9 mouse cellular contexts compared by ENCODE assay signal in the genomic region with DNA sequence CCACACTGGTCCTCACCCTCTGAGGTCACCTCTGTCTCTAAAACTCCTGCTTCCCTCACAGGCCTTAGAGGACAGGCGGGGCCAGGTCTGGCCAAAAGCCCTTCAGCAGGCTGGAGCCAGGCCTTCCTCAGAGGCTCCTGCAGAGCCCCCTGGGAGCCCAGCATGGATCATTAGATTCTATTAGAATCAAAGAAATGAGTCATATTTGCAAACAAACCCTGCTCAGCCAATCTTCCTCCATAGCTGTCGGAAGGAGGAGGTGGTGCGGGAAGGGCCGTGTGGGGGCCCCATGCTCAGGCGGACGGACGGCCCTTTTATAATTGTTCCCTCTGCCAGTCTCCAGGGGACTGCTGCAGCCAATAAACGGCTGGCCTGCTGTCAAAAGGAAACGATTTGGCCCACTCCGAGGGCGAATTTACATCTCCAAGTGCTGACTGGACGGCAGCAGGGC. TPM values are rescaled to one million over a fixed set of nuclear protein-coding genes. Genes with fewer than 3 reads are reported as not detected.
A peak's percentile ranks its signal among the peaks of the same experiment; 100 is the strongest.
DNase-seq lines count a peak whose midpoint lies in the region; ATAC-seq lines count a peak whose summit lies in the region.
"Had no signal": no experiment of that assay in that cellular context is flagged by ENCODE, and none has a peak within 500 bp of the region (broad histone marks: within the 10 kb centered on the region; RNA-seq: fewer than 3 reads in every experiment).

No protein-coding gene starts in this region.

- DNase-seq in cerebellum, postnatal 14 days, result peak; percentile 68 to 70
- no peak for DNase-seq in cerebellum, adult 9-10 months
- peak; percentile 36 for DNase-seq in forebrain, embryonic 10.5 days (ENCODE audit: extremely low spot score, low spot score)
- peak; percentile 90 for DNase-seq in lung, postnatal 10 days
- DNase-seq in right cerebral cortex, adult 2 months (ENCODE audit: low spot score in 2 of 2), result peak; percentile 48 to 63

- no peaks in the 10 kb centered on the region for H3K27me3 ChIP-seq in forebrain, embryonic 10.5 days (ENCODE audit: poor library complexity, severe bottlenecking)
- no peaks in the 10 kb centered on the region for H3K27me3 ChIP-seq in heart, embryonic 14.5 days (ENCODE audit: control insufficient read depth, insufficient read depth, low read length)
- no peaks in the 10 kb centered on the region for H3K27me3 ChIP-seq in kidney, embryonic 15.5 days
- H3K27me3 ChIP-seq: liver, embryonic 15.5 days had no signal

- peak; percentile 53 for ATAC-seq in heart, embryonic 14.5 days (ENCODE audit: insufficient number of reproducible peaks, insufficient read depth, low FRiP score, low read depth)
- peak; percentile 71; the same call in 1 of the 2 replicates for ATAC-seq in kidney, embryonic 15.5 days (replicated peaks; ENCODE audit: low FRiP score)
- no peak for ATAC-seq in erythroblast, adult 5-6 weeks (replicated peaks; ENCODE audit: low FRiP score, poor library complexity, severe bottlenecking)

- H3K9me3 ChIP-seq in forebrain, embryonic 10.5 days, result no peaks in the 10 kb centered on the region
- no peaks in the 10 kb centered on the region for H3K9me3 ChIP-seq in heart, embryonic 14.5 days (ENCODE audit: control insufficient read depth, low read length)
- no peaks in the 10 kb centered on the region for H3K9me3 ChIP-seq in kidney, embryonic 15.5 days (replicated peaks)
- H3K9me3 ChIP-seq: liver, embryonic 15.5 days had no signal

- peaks cover 87% of the 10 kb centered on the region for H3K36me3 ChIP-seq in forebrain, embryonic 10.5 days (replicated peaks)
- peaks cover 91% of the 10 kb centered on the region for H3K36me3 ChIP-seq in heart, embryonic 14.5 days (ENCODE audit: control insufficient read depth, insufficient read depth, low read length)
- H3K36me3 ChIP-seq in kidney, embryonic 15.5 days, result peaks cover 93% of the 10 kb centered on the region

- no peak overlapping the region for H3K4me2 ChIP-seq in heart, embryonic 14.5 days (ENCODE audit: low read length)
- H3K4me2 ChIP-seq in kidney, embryonic 15.5 days, result no peak overlapping the region
- H3K4me2 ChIP-seq: liver, embryonic 15.5 days had no signal

- 0 out of 2 replicates have a peak overlapping the region, but pooled peaks have one; percentile 31 for H3K9ac ChIP-seq in heart, embryonic 14.5 days (ENCODE audit: low read length)
- 0 out of 2 replicates have a peak overlapping the region, but pooled peaks have one; percentile 0 for H3K9ac ChIP-seq in kidney, embryonic 15.5 days
- H3K9ac ChIP-seq: liver, embryonic 15.5 days had no signal

- H3K4me3 ChIP-seq in forebrain, embryonic 10.5 days, result peak overlapping the region; percentile 7; the same call in 1 of the 2 replicates
- no peak overlapping the region for H3K4me3 ChIP-seq in heart, embryonic 14.5 days (ENCODE audit: control insufficient read depth in 1 of 2, insufficient read depth in 1 of 2, low read depth in 1 of 2, low read length in 2 of 2)
- no peak overlapping the region for H3K4me3 ChIP-seq in kidney, embryonic 15.5 days (replicated peaks)
- H3K4me3 ChIP-seq: liver, embryonic 15.5 days had no signal

- 21% methylated on average over 12 of the region's 12 CpGs for WGBS in forebrain, embryonic 10.5 days
- WGBS in heart, embryonic 14.5 days, result 39% methylated on average over 12 of the region's 12 CpGs
- WGBS in kidney, embryonic 15.5 days, result 17% methylated on average over 12 of the region's 12 CpGs

- peaks cover 29% of the 10 kb centered on the region for H3K4me1 ChIP-seq in forebrain, embryonic 10.5 days
- peaks cover 13 to 28% of the 10 kb centered on the region in 2 experiments for H3K4me1 ChIP-seq in heart, embryonic 14.5 days (ENCODE audit: control insufficient read depth in 2 of 2, insufficient read depth in 2 of 2, low read length in 2 of 2)
- H3K4me1 ChIP-seq in kidney, embryonic 15.5 days, result peaks cover 29% of the 10 kb centered on the region

- H3K27ac ChIP-seq in forebrain, embryonic 10.5 days, result peak overlapping the region; percentile 78
- peak overlapping the region; percentile 46 to 63 for H3K27ac ChIP-seq in heart, embryonic 14.5 days (replicated peaks in 1 of 2; ENCODE audit: control insufficient read depth in 1 of 2, insufficient read depth in 1 of 2, low read depth in 2 of 2, low read length in 2 of 2)
- peak overlapping the region; percentile 82 for H3K27ac ChIP-seq in kidney, embryonic 15.5 days
- H3K27ac ChIP-seq: liver, embryonic 15.5 days had no signal

RNA-seq across cellular contexts. Expression of a gene that starts 45.8 kb away (rescaled TPM):
- 42.4 and 47.0 TPM in 2 replicates for polyA plus RNA-seq in forebrain, embryonic 10.5 days (2016; fragmentation: Nextera tagmentation; extraction: Ambion mirVana)
- polyA plus RNA-seq in heart, embryonic 14.5 days (2014; fragmentation: Nextera tagmentation; extraction: Ambion mirVana), result 64.2 and 66.8 TPM in 2 replicates
- 84.0 and 87.2 TPM in 2 replicates for polyA plus RNA-seq in kidney, embryonic 15.5 days (2015; fragmentation: Nextera tagmentation; extraction: Ambion mirVana)
- 12.1 and 15.0 TPM in 2 replicates for total RNA-seq in erythroblast, adult 5-6 weeks (2015; ENCODE audit: low replicate concordance)
- total RNA-seq in erythroblast, adult 5-6 weeks (2017; ENCODE audit: low replicate concordance), result 7.1 and 11.6 TPM in 2 replicates
